Mouse (Mus musculus): ENCODE data around the gene Cntnap5b. TPM values are rescaled to one million over a fixed set of nuclear protein-coding genes. Genes with fewer than 3 reads are reported as not detected.

The Cntnap5b gene
- total RNA-seq, 2 experiments from 2014 or later, result 0.26 to 0.73 TPM

GRCm38 (mm10) chr1:100163588-100164357 is 391.2 kb downstream of the Cntnap5b start:
- no peak for DNase-seq (ENCODE audit: low spot score in 2 of 2)

- no peak for DNase-seq (ENCODE audit: low spot score in 2 of 2)
Observed at GRCm38 (mm10) chr1:100171566-100171965, 399.0 kb downstream of the Cntnap5b start.

- DNase-seq (ENCODE audit: low spot score in 2 of 2), result peak; percentile 12 to 29
Observed at GRCm38 (mm10) chr1:100180050-100180449, 407.5 kb downstream of the Cntnap5b start.

GRCm38 (mm10) chr1:100231980-100232608 is 459.5 kb downstream of the Cntnap5b start:
- DNase-seq (ENCODE audit: low spot score in 2 of 2), result no peak

- DNase-seq (ENCODE audit: low spot score in 2 of 2), result no peak
Observed at GRCm38 (mm10) chr1:100251964-100252363, 479.4 kb downstream of the Cntnap5b start.

- no peak for DNase-seq (ENCODE audit: low spot score in 2 of 2)
Observed at GRCm38 (mm10) chr1:100310687-100311086, 538.1 kb downstream of the Cntnap5b start.

GRCm38 (mm10) chr1:100331066-100331465 is 558.5 kb downstream of the Cntnap5b start:
- DNase-seq (ENCODE audit: low spot score in 2 of 2), result no peak

GRCm38 (mm10) chr1:100369415-100370113 is 597.0 kb downstream of the Cntnap5b start:
- no peak for DNase-seq (ENCODE audit: low spot score in 2 of 2)

GRCm38 (mm10) chr1:100386252-100386651 is 613.7 kb downstream of the Cntnap5b start:
- no peak for DNase-seq (ENCODE audit: low spot score in 2 of 2)

GRCm38 (mm10) chr1:100394034-100394433 is 621.5 kb downstream of the Cntnap5b start:
- no peak for DNase-seq (ENCODE audit: low spot score in 2 of 2)

- no peak for DNase-seq (ENCODE audit: low spot score in 2 of 2)
Observed at GRCm38 (mm10) chr1:100416658-100417224, 644.2 kb downstream of the Cntnap5b start.

GRCm38 (mm10) chr1:100430038-100430774 is 657.6 kb downstream of the Cntnap5b start:
- no peak for DNase-seq (ENCODE audit: low spot score in 2 of 2)

GRCm38 (mm10) chr1:100463877-100464276 is 691.3 kb downstream of the Cntnap5b start:
- no peak for DNase-seq (ENCODE audit: low spot score in 2 of 2)

- no peak for DNase-seq (ENCODE audit: low spot score in 2 of 2)
Observed at GRCm38 (mm10) chr1:100465226-100465625, 692.7 kb downstream of the Cntnap5b start.

- DNase-seq (ENCODE audit: low spot score in 2 of 2), result no peak
Observed at GRCm38 (mm10) chr1:100467595-100467994, 695.0 kb downstream of the Cntnap5b start.

GRCm38 (mm10) chr1:100509866-100510265 is 737.3 kb downstream of the Cntnap5b start:
- no peak for DNase-seq (ENCODE audit: low spot score in 2 of 2)

All from adrenal gland, adult 18-20 months (tissue).